Mouse (Mus musculus) cerebellum, adult 11 months (tissue): ENCODE measurements around the gene Yjefn3.

Experiments used
- DNase-seq: peaks from one replicate; pipeline ENCODE4 v3.0.0; 2022

Yjefn3 gene

DNA sequence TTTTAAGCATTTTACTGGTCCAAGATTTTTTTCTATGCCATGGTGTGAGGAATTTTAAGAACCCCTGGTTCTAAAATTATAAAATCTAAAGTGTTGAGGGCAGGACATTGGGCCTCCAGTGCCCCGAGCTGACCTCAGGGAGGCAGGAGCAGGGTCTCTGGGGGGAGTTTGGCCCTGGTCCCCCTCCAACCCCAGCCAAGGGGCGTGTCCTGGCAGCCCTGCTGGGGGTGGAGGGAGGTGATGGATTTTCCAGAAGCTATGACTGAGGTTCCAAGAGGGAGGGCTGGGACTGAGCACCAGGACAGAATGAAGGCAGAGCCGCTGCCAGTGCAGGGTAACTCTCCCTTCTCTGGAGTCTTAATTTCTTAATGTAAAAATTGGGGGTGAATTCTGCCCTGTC lies 24.5 kb downstream of the Yjefn3 start:
- no peak for DNase-seq

GRCm38 (mm10) chr8:69877396-69877795 lies 25.1 kb downstream of the Yjefn3 start:
- no peak for DNase-seq

DNA sequence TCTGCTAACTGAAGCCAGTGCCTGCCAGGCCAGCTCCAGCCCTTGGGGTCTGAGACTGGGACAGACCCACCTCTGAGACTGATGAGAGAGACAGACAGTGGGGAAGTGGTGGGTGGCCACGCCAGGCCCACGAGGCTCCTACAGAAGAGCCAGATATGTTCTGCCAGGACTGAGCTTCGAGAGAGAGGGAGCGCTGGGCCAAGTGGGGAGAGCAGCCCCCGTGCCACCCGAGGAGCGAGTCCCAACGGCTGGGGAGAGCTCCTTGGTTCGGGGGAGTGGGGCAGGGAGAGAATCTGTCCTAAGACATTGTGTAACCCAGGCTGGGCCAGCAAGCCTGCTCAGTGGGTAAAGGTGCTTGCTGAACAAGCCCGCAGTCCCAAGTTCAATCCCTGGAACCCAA lies 25.5 kb downstream of the Yjefn3 start:
- no peak for DNase-seq

DNA sequence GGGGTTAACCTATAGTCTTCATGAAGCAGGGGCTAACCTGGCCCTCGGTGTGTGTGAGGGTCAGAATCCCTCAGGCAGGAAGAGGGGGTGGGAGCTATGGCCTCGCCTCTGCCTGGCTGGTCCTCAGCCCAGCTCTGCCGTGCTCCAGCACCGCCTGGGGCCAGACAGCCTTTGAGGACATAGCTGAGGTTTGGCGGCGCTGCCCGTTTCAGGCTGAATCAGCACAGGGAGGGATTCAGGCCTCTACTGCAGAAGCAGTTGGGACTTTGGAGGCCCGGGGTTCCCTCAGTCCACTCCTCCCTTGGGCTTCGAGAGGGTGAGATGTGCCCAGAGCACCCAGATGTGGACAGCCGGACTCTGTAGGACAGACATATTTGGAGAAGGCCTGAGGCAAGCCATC lies 26.4 kb downstream of the Yjefn3 start:
- DNase-seq, result no peak

GRCm38 (mm10) chr8:69874654-69875053 lies 27.9 kb downstream of the Yjefn3 start:
- DNase-seq, result no peak

DNA sequence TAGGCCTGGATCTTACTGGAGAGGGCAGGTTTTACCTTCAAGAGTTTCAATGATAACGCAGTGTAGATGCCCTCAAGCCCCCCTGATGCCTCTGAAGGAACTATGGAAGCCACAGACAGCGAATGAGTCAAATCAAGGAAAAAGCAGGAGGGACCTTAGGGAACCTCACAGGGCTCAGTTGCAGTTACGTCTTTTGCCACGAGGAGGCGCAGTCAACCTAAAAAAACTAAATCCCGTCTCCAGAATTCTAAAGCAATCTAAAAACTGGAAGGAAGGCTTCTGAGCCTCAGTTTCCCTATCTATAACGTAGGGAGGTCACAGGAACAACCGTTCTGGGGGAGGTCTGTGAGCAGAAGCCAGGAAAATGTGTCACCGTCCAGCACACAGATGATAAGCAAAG lies 28.4 kb downstream of the Yjefn3 start:
- DNase-seq, result peak; percentile 56

DNA sequence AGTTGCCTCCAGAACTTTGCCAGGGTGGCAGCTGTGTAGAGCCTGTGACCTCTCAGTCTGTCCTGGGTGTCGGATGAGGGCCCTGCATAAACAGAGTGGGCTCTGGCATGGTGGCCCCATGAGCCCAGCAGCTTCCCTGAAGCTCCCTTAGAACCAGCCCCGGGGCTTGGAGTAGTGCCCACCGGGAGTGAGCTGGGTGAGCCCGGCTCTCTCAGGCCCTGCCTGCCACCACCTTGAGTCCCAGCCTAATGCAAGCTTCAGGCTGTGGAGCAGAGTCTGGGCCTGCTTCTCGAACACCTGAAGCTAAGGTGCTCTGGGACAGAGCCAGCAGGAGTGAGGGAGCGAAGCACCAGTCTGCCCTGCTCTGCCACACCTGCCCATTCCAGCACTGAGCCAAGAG lies 31.6 kb downstream of the Yjefn3 start:
- DNase-seq, result no peak

DNA sequence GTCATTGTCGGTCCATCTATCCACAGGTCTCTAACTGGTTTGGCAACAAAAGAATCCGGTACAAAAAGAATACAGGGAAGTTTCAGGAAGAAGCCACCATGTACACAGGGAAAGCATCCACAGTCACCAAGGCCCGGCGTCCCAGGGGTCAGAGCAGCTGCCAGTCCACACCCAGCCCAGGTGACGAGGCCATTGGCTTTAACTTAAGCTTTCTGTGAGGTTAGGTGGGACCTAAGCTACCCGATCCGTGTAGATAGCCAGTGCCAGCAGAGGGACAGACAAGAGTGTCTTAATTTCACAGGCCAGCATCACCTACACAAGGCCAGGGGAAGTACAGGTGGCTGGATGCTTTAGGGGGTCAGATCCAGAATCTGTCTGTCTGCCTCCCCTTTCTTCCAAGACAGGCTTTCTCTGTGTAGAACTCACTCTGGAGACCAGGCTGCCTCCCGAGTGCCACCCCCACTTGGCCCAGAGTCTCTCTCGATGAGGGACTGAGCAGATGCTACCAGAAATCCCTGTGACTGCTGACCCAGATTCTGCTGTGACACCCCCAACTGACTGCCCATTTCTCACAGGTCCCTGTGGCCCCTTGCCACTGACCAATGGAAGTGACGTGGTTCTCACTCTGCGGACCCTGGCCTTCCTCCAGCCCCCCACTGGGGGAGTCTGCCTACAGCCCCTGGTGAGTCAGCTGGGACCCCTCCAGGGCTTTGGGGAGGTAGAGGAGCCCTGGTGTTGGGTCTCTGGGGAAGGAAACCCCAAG lies 32.3 kb downstream of the Yjefn3 start:
- DNase-seq, result peak; percentile 53

DNA sequence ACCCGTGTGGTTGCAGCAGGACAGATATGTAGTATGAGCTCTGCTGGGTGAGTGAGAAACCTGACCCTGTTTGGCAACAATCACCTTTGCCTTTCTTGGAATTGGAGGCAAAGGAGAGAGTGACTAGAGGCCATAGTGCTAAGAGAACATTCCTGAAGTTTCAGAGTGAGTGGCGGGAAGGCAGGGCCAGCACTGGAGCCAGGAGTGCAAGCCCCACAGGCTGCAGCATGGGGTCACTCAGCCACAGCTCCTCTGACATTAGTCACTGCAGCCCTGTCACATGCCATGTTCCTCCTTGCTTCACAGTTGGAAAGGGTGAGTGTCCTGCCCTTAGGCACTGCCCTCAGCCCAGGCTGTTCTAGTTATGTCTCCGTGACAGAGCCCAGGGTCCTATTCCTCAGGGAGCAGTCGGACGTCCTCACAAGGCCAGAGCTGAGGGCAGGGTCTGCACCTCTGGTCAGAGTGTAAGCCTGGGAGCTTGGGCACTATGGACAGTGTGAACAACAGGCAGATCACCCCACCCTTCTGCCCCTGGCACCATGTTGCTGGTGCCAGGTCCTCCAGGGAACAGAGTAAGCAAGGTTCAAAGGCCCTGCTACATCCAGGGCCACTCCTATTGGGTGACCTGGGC lies 34.7 kb downstream of the Yjefn3 start:
- no peak for DNase-seq

- no peak for DNase-seq
Measured at GRCm38 (mm10) chr8:69864180-69864579, 38.3 kb downstream of the Yjefn3 start.

- no peak for DNase-seq
Measured at GRCm38 (mm10) chr8:69863387-69864020, 39.0 kb downstream of the Yjefn3 start.

DNA sequence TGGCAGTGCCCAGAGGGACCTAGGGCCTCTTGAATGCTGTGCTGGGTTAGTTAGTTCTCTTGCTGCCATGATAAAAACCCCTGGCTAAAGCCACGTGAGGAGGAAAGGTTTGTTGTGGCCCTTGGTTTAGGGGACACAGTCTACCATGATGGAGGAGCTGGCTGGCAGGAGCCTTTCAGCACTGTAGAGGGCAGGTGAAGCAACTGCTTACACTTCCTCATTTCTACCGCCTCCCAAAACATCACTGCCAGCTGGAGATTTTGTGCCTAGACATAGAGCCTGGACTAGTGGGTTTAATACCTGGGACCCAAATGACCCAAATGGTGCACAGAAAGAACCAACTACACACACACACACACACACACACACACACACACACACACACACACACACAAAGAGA lies 41.3 kb downstream of the Yjefn3 start:
- DNase-seq, result no peak

- no peak for DNase-seq
Measured at GRCm38 (mm10) chr8:69860807-69861206, 41.7 kb downstream of the Yjefn3 start.

DNA sequence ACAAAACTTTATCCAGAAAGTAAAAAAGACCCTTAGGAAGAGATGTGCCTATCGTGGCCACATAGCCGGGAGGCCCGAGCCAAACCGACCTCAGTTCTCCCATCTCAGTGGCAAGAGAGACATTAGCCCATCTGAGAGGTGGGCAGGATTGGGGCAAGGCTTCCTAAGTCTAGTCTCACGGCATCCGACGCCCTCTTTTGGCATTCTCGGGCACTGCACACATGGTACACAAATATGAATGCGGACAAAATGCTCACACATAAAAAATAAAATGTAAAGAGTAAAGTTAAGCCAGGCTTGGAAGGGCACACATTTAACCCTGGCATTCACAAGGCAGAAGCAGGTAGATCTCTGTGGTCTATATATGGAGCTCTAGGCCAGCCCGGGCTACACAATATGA lies 48.6 kb downstream of the Yjefn3 start:
- DNase-seq, result no peak

- no peak for DNase-seq
Measured at GRCm38 (mm10) chr8:69850926-69851506, 51.5 kb downstream of the Yjefn3 start.

- DNase-seq, result no peak
Measured at GRCm38 (mm10) chr8:69849899-69850298, 52.6 kb downstream of the Yjefn3 start.

GRCm38 (mm10) chr8:69848951-69849350 lies 53.6 kb downstream of the Yjefn3 start:
- DNase-seq, result no peak

DNA sequence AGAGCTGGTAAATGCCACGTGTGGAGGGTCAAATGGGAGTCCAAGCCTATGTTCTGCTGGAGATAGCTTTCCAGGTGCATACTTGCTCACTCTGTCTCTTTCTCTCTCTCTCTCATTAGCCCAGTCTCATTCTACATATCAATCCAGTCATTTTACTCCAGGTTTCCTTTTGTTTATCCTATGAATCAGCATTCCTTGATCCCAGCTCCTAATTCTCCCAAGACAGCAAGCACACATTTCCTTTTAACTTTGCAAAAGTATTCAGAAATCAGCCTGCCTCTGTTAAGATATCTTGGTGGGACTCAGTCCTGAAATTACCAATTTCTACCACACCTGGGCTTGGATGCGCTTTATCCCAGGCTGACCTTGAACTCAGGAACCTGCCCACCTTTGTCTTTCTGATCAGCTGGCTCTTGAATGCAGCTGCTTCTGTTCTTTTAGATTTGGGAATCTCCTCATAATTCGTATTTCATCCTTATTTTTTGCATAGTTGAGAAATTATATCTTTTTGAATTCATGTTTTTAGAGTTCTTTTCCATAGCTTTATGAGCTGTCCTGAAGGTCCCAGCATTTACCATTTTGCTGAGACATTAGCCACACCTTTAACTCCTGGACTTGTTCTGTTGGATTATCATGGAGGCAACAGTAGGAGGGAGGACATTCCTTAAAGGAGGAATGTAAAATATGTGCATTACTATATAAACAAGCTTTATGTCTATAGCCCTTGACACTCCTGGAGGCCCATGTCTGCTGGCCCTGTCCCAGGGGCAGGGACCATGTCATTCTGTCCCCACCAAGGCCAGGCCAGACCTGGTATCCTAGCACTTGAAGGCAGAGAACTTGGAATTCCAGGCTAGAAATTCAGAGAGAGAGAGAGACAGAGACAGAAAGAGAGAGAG lies 55.1 kb downstream of the Yjefn3 start:
- DNase-seq, result no peak
